Mouse (Mus musculus): ENCODE data around the gene Dab2ip. TPM values are rescaled to one million over a fixed set of nuclear protein-coding genes. Genes with fewer than 3 reads are reported as not detected.

The Dab2ip gene
- polyA plus RNA-seq, 1 experiment from 2014 or later: 52.3 TPM

- 0 out of 2 replicates have a peak, but pooled peaks cover 2% of the 10 kb centered on the region for H3K36me3 ChIP-seq
- 7% methylated on average over 2 of the region's 2 CpGs for WGBS
- H3K4me3 ChIP-seq: no peak overlapping the region
- ATAC-seq (ENCODE audit: low FRiP score, low read depth): 0 out of 2 replicates have a peak, but pooled peaks have one; percentile 20
- no peaks in the 10 kb centered on the region for H3K9me3 ChIP-seq
- peak overlapping the region; percentile 90 for H3K27ac ChIP-seq
- peaks cover 80% of the 10 kb centered on the region for H3K4me1 ChIP-seq
- H3K27me3 ChIP-seq: no peaks in the 10 kb centered on the region
- H3K9ac ChIP-seq: 0 out of 2 replicates have a peak overlapping the region, but pooled peaks have one; percentile 25
- peak overlapping the region; percentile 61 for H3K4me2 ChIP-seq (replicated peaks)
Observed at GRCm38 (mm10) chr2:35619532-35619931, 61.5 kb downstream of the Dab2ip start.

GRCm38 (mm10) chr2:35620364-35621224, 62.5 kb downstream of the Dab2ip start:
- Histone ChIP-seq H3K27ac (peak overlapping the region; percentile 90), H3K36me3 (peaks cover 9% of the 10 kb centered on the region; the same call in 1 of the 2 replicates), H3K9me3 (no peaks in the 10 kb centered on the region), H3K9ac (peak overlapping the region; percentile 31; the same call in 1 of the 2 replicates), H3K4me3 (peak overlapping the region; percentile 27), H3K4me1 (peaks cover 81% of the 10 kb centered on the region), H3K4me2 (replicated peaks) (peak overlapping the region; percentile 61), H3K27me3 (no peaks in the 10 kb centered on the region)
- ATAC-seq (ENCODE audit: low FRiP score, low read depth): peak; percentile 64
- WGBS: 18% methylated on average over 7 of the region's 7 CpGs

- Histone ChIP-seq H3K27me3 (no peaks in the 10 kb centered on the region), H3K4me1 (peaks cover 82% of the 10 kb centered on the region), H3K36me3 (peaks cover 11% of the 10 kb centered on the region; the same call in 1 of the 2 replicates), H3K9me3 (no peaks in the 10 kb centered on the region), H3K4me2 (replicated peaks) (peak overlapping the region; percentile 80), H3K27ac (peak overlapping the region; percentile 90; the same call in 1 of the 2 replicates), H3K4me3 (no peak overlapping the region), H3K9ac (no peak overlapping the region)
- WGBS: 58% methylated on average over 2 of the region's 2 CpGs
- no peak for ATAC-seq (ENCODE audit: low FRiP score, low read depth)
Observed at GRCm38 (mm10) chr2:35621225-35621519, 63.1 kb downstream of the Dab2ip start.

GRCm38 (mm10) chr2:35621796-35622195, 63.7 kb downstream of the Dab2ip start:
- peaks cover 89% of the 10 kb centered on the region for H3K4me1 ChIP-seq
- ATAC-seq (ENCODE audit: low FRiP score, low read depth): peak; percentile 85
- H3K4me2 ChIP-seq (replicated peaks): peak overlapping the region; percentile 80
- under 1% methylated on average over 41 of the region's 41 CpGs for WGBS
- H3K27me3 ChIP-seq: no peaks in the 10 kb centered on the region
- H3K9ac ChIP-seq: peak overlapping the region; percentile 96
- H3K4me3 ChIP-seq: peak overlapping the region; percentile 90
- H3K36me3 ChIP-seq: peaks cover 16% of the 10 kb centered on the region; the same call in 1 of the 2 replicates
- no peaks in the 10 kb centered on the region for H3K9me3 ChIP-seq
- peak overlapping the region; percentile 89 for H3K27ac ChIP-seq

- peaks cover 16% of the 10 kb centered on the region; the same call in 1 of the 2 replicates for H3K36me3 ChIP-seq
- ATAC-seq (ENCODE audit: low FRiP score, low read depth): no peak
- peaks cover 89% of the 10 kb centered on the region for H3K4me1 ChIP-seq
- H3K4me3 ChIP-seq: peak overlapping the region; percentile 90
- under 1% methylated on average over 20 of the region's 20 CpGs for WGBS
- no peaks in the 10 kb centered on the region for H3K27me3 ChIP-seq
- peak overlapping the region; percentile 89 for H3K27ac ChIP-seq
- no peaks in the 10 kb centered on the region for H3K9me3 ChIP-seq
- peak overlapping the region; percentile 96 for H3K9ac ChIP-seq
- peak overlapping the region; percentile 80 for H3K4me2 ChIP-seq (replicated peaks)
Observed at GRCm38 (mm10) chr2:35622261-35623103, 64.4 kb downstream of the Dab2ip start.

- peaks cover 16% of the 10 kb centered on the region; the same call in 1 of the 2 replicates for H3K36me3 ChIP-seq
- no peaks in the 10 kb centered on the region for H3K27me3 ChIP-seq
- no peaks in the 10 kb centered on the region for H3K9me3 ChIP-seq
- peak overlapping the region; percentile 80 for H3K4me2 ChIP-seq (replicated peaks)
- WGBS: 17% methylated on average over 4 of the region's 4 CpGs
- no peak for ATAC-seq (ENCODE audit: low FRiP score, low read depth)
- H3K27ac ChIP-seq: peak overlapping the region; percentile 89; the same call in 1 of the 2 replicates
- peak overlapping the region; percentile 90 for H3K4me3 ChIP-seq
- peaks cover 93% of the 10 kb centered on the region for H3K4me1 ChIP-seq
- H3K9ac ChIP-seq: peak overlapping the region; percentile 96
Observed at GRCm38 (mm10) chr2:35623104-35623377, 65.0 kb downstream of the Dab2ip start.

- H3K36me3 ChIP-seq: peaks cover 16% of the 10 kb centered on the region; the same call in 1 of the 2 replicates
- 28% methylated on average over 12 of the region's 12 CpGs for WGBS
- H3K4me3 ChIP-seq: peak overlapping the region; percentile 90
- H3K27ac ChIP-seq: no peak overlapping the region
- no peak for ATAC-seq (ENCODE audit: low FRiP score, low read depth)
- H3K4me2 ChIP-seq (replicated peaks): peak overlapping the region; percentile 80
- H3K9ac ChIP-seq: peak overlapping the region; percentile 96
- H3K27me3 ChIP-seq: no peaks in the 10 kb centered on the region
- H3K4me1 ChIP-seq: peaks cover 92% of the 10 kb centered on the region
- no peaks in the 10 kb centered on the region for H3K9me3 ChIP-seq
Observed at GRCm38 (mm10) chr2:35623431-35624148, 65.5 kb downstream of the Dab2ip start.

- H3K4me1 ChIP-seq: peaks cover 86% of the 10 kb centered on the region
- H3K27me3 ChIP-seq: no peaks in the 10 kb centered on the region
- WGBS: 59% methylated on average over 5 of the region's 5 CpGs
Observed at GRCm38 (mm10) chr2:35624380-35625006, 66.4 kb downstream of the Dab2ip start.

GRCm38 (mm10) chr2:35625007-35625380, 66.9 kb downstream of the Dab2ip start:
- H3K36me3 ChIP-seq: peaks cover 22% of the 10 kb centered on the region
- H3K4me2 ChIP-seq (replicated peaks): peak overlapping the region; percentile 80; the same call in 1 of the 2 replicates
- no peak overlapping the region for H3K9ac ChIP-seq
- H3K27me3 ChIP-seq: no peaks in the 10 kb centered on the region
- H3K4me1 ChIP-seq: peaks cover 81% of the 10 kb centered on the region
- no peak for ATAC-seq (ENCODE audit: low FRiP score, low read depth)
- WGBS: 91% methylated on average over 6 of the region's 6 CpGs
- no peak overlapping the region for H3K4me3 ChIP-seq
- no peak overlapping the region for H3K27ac ChIP-seq
- H3K9me3 ChIP-seq: no peaks in the 10 kb centered on the region

More at GRCm38 (mm10) chr2:35624380-35625006, 66.4 kb downstream of the Dab2ip start:
- H3K4me2 ChIP-seq (replicated peaks): peak overlapping the region; percentile 80
- H3K4me3 ChIP-seq: peak overlapping the region; percentile 90
- ATAC-seq (ENCODE audit: low FRiP score, low read depth): no peak
- no peak overlapping the region for H3K27ac ChIP-seq
- H3K36me3 ChIP-seq: peaks cover 17% of the 10 kb centered on the region
- H3K9ac ChIP-seq: peak overlapping the region; percentile 96; the same call in 1 of the 2 replicates
- no peaks in the 10 kb centered on the region for H3K9me3 ChIP-seq

GRCm38 (mm10) chr2:35625526-35625925, 67.5 kb downstream of the Dab2ip start:
- no peaks in the 10 kb centered on the region for H3K27me3 ChIP-seq
- WGBS: 78% methylated on average over 6 of the region's 6 CpGs
- H3K9ac ChIP-seq: no peak overlapping the region
- H3K4me2 ChIP-seq (replicated peaks): no peak overlapping the region
- H3K4me3 ChIP-seq: no peak overlapping the region
- no peak for ATAC-seq (ENCODE audit: low FRiP score, low read depth)
- H3K4me1 ChIP-seq: peaks cover 76% of the 10 kb centered on the region
- no peak overlapping the region for H3K27ac ChIP-seq
- no peaks in the 10 kb centered on the region for H3K9me3 ChIP-seq
- H3K36me3 ChIP-seq: peaks cover 27% of the 10 kb centered on the region

GRCm38 (mm10) chr2:35626181-35626727, 68.2 kb downstream of the Dab2ip start:
- Histone ChIP-seq H3K27me3 (no peaks in the 10 kb centered on the region), H3K4me1 (peaks cover 71% of the 10 kb centered on the region), H3K4me3 (no peak overlapping the region), H3K27ac (peak overlapping the region; percentile 3; the same call in 1 of the 2 replicates), H3K9me3 (no peaks in the 10 kb centered on the region), H3K9ac (peak overlapping the region; percentile 27; the same call in 1 of the 2 replicates), H3K36me3 (peaks cover 27% of the 10 kb centered on the region), H3K4me2 (replicated peaks) (no peak overlapping the region)
- WGBS: 70% methylated on average over 9 of the region's 9 CpGs
- no peak for ATAC-seq (ENCODE audit: low FRiP score, low read depth)
